Mouse (Mus musculus): ENCODE measurements at regions not wholly inside any gene's neighbourhood (a gene's known extent, or its start where the extent isn't known, plus 50 kb on each side); places are given as distances from the start of the nearest gene placed in this dataset.
"Not testable (repeated sequence)": the region's sequence is repeated elsewhere in the genome, so short reads cannot be mapped to it uniquely, and the experiment has no call there.

DNA sequence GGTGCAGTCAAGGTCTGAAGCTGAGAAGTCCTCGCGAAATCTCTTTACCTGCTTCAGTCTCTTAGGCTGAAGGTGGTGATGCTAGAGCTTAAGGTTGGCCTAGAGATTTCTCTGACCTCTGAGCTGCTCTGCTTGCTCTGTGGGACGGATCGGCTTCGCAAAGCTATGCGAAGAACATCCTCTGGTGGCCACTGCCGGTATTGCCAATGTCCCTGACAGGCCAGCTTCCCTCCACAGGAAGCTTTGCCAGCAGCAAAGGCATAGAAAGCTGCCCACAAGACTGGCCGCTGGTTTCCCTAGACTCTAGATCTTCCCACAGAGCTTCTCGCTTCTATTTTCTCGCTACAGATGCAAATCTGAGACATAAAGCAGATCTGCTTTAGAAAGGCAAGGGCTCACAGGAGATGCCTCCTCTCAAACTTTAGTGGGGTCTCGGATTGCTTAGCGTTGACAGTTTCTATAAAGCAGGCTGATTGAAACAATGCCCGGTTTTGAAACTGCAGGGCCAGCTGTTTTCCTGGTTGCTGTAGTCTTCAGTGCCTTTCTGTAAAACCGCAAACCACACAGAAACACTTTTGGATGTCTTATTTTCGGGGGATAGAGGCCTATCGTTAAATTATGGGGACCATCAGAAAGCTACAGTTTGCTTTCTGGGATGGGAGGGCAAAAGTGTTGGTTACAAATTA is 153.7 kb downstream of the Car8 start:
- DNase-seq = peak; percentile 50 to 62

DNA sequence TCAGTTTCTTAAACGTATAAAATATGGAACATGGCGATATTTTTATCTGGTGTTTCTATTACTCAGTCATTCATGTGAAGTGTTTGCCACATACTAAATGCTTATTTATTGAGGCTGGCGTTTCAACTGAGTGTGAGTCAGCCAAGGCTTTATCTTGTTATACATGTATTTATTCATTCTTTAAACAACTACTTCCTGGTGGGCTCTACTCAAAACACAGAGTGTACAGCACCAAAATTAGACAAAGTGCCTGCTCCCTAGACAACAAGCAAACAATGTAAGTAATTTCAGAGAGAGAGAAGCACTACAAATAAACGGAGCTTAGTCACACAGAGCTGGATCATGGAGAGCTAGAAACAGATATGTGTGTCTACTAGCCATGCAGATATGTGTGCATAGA is 159.5 kb downstream of the Car8 start:
- DNase-seq = no peak

GRCm38 (mm10) chr4:8072989-8073573 is 165.8 kb downstream of the Car8 start:
- DNase-seq = no peak

DNA sequence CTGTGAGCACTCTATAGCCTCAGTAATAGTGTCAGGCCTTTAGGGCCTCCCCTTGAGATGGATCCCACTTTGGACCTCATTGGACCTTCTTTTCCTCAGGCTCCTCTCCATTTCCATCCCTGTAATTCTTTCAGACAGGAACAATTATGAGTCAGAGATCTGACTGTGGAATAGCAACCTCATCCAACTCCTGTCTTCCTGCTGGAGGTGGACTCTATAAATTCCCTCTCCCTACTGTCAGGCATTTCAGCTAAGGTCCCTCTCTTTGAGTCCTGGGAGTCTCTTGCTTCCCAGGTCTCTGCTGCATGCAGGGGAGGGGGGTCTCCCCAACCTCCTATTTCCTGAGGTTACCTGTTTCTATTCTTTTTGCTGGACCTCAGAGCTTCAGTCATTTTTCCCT is 168.1 kb downstream of the Car8 start:
- DNase-seq = not testable (repeated sequence)

GRCm38 (mm10) chr4:8068086-8068485 is 170.8 kb downstream of the Car8 start:
- DNase-seq = no peak

- DNase-seq = no peak
Observed at GRCm38 (mm10) chr4:8041776-8042175, 197.1 kb downstream of the Car8 start.

DNA sequence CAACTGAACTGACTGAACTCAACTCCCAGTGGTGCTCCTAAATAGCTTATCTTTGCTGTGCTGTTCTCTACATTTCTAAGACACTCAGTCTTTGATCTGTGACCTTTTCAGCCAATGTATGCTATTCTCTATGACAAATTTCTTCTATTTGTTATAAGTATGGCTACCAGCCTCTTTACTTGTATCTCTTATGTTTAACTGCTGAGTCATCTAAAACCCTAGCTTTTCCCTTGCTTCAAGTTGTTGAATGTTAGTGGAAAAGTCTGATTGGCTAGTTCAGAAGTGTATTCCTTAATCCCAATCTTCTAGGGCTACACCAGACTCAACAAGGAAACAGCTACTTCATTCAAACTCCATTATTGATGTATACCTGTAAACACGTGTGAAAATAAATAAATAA is 201.0 kb downstream of the Car8 start:
- no peak for DNase-seq

DNA sequence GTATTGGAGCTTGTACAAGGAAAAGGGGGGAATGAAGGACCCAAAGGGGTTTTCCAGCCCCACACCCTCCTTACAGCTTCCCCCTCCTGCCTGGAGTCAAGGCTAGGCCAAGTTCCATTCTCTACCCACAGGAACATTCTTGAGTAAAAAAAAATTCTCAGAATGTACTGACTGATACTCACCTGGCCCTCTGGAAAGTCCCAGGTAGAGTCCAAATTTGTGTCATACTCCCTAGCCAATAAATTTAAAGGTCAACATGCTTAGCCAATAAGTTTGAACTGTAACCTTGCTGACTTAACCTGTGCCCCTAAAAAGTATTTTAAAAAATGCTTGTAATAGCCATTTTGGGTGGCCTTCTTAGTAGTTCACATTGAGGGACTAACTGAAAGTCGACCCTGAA is 205.4 kb downstream of the Car8 start:
- not testable (repeated sequence) for DNase-seq

DNA sequence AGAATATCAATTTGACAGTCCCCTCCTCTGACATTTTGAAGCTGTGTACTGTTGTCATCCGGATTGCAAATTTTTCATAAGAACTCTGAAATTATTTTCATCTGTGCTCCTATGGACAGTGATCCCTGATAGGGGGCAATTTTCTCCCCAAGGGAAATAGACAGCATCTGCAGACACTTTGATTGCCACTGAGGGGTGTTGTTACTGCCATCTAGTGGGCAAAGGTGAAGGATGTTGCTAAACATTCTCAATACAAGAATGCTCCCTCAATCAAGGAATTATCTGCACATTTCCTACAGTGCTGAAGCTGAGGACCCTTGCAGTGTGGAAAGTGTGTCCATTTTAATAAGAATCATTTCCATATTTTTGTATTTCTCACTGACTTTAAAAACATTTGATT is 233.7 kb downstream of the Car8 start:
- DNase-seq = peak; percentile 46 to 52

GRCm38 (mm10) chr4:7997575-7997953 is 241.3 kb downstream of the Car8 start:
- no peak for DNase-seq

- DNase-seq = no peak
Observed at GRCm38 (mm10) chr4:7996923-7997574, 241.8 kb downstream of the Car8 start.

DNA sequence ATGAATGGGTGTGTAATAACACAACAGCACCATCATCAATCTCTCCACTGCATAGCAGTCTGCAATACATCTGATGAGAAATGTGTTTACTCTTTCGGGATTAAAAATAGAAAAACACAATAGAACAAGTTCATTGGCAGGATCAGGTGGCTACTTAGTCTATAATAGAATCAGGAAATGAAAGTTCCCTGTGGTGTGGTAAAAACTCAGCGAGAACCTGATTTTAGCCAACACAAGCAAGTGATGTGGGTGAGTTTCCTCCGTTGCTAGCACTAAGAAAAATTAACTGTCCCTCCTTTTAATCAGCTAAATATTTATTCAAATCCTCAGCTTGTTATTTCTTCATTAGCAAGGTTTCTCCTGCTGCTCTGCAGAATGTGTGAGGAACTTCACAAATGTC is 245.9 kb downstream of the Car8 start:
- DNase-seq = peak in 1 of 2 experiments; percentile 1

GRCm38 (mm10) chr4:7987781-7988180 is 251.1 kb downstream of the Car8 start:
- DNase-seq = no peak

DNA sequence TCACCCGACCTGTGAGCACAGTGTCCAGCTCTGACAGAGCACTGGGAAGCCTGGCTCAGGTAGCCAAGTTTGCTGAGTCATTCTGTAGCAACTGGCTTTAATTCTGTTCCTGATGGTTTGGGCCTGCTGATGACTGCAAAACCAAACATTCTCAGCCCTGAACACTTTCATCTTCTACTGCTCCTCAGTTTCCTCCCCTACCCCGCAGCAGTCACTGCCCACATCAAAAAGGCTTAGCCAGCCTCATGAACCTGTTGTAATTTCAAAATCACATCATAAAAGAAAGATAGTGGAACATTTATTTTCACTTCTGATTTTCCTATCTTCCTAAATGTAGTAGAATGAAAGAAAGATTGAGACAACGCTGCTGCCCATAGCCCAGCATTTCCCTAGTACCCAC is 251.5 kb downstream of the Car8 start:
- no peak for DNase-seq

DNA sequence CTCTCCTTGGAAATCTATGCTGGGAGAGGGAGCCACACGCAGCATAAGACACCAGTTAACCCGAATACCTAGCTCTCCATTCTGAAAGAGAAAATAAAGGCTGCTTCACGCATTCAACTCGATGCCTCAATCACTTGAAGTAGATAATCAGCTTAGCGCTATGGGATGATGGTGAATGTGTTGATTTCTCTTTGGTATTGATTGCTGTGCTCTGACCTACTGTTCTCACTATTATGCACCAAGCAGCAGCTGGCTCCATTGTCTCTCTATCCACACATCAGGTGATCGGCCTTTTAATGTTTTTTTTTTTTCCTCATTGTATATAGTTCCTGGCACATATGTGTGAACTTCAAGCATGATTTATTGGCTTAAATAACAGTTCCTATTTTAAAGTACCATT is 254.0 kb downstream of the Car8 start:
- no peak for DNase-seq

DNA sequence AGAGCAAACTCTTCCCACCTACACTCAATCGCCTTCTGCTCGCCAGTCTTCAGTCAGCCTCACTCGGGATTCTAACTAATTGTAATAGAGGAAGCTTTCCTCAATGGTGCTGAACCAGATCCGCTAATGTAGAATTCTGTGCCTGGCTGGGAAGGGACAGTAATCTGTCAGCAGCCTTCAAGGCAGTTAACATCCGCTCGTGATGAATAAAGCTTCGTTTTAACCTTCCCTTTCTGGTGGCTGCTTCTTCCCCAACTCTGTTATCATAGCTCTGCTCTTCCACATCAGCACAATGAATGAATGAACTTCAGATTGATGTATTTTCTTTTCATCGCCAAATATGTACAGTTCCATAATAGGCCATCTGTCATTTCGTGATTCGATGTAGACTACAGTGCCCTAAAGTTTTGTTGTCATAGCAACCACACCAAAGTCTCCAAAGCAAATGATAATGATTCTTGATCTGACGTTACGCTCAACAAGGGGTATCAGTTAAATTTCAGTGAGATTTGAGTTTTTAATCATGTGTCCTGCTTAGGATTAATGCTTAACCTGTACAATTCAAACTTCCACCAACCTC is 259.0 kb downstream of the Car8 start:
- DNase-seq = no peak

DNA sequence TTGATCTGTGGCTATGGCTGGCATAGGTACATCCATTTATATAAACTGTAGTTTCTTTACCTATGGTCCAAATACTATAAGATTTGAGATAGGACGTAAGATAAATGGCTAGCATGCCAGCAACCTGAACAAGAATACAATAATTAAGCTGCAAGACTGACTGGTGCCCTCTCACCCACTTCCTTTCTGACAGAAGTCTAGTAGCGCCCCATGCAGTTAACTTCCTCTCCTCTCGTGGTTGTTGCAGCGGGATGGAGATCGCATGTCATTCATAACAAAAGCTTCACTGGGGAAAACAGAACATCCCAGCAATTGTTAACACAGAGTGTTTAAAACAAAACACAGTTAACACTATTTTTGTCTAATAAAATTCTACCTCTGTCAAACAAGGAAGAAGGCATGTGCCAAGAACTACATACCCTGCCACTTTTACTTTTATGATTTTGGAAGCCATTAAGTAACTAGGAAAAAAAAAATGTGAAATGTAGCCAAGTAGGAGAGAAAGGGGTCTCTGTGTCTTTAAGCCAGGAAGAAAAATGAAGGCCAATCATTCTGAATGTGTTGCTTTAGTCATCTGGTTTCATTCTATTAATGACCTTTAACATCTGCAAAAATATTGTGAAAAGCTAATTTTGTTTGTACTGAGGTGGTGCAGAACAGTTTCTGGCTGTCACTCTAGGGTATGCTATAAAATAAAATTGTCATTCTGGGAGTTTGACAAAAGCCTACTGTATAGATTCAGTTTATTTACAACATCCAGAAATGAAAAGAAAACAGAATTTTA is 261.0 kb downstream of the Car8 start:
- no peak for DNase-seq

DNA sequence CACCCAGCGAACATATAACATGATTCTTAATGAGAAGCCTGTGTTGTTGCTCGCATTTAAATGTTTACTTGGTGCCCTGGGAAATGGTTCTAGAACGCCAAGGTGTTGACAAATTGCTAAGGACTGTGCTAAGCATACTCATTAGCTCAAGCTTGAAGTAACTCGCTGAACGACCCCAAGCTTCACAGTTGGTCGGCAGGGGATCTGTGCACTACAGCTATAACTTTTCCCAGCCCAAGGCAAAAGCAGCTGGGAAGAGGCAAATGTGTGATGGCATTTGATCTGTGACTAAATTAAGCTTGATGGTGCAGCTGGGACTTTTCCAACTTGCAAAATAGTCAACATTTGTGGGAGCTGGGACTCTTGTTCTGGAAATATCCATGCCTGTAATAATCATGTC is 268.6 kb downstream of the Car8 start:
- no peak for DNase-seq

DNA sequence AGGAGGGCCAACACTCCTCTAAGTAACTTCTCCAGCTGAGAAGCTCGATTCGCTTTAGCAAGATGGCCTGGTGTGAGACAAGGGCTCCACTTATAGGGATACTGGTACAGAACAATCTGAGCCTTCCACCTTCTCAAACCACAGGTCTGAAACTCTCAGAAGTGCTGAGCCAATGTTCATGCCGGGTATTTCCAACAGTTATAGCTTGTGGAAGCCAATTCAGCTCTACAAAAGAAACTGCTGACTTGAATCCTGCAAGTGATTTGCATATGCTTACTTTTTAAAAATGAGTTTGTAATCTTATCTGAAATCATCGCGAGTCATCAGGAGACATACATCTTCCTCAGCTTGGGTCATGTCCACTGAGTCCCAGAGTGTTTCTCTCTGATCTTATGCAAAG is 273.2 kb downstream of the Car8 start:
- no peak for DNase-seq

DNA sequence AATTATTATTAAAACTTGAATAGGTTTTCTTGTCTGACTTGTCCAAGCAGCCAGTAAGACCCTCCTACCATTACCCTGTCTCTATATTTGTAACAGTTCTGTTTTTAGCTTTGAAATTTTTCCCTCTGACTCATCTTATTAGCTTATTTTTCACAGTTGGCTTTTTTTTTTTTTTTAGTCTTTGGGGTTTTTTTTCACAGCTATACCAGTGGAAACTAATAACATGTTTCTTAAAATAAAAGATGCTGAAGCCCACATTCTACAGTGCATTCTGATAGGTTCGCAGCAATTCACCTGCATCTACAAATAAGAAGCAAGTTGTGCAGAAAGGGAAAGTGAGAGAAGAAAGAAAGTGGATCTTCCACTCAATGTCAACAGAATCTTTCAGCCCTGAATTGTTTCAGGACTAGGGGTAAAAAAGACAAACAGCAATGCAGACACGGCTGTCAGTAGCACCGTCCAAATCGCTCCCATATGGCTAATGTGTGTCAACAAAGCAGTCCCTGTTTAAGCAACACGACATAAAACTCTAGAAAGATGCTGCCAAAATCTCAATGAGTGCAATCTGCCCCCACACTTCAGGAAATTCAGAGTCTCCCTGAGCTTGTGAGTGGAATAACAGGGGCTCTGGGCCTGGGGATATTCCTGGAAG is 277.2 kb downstream of the Car8 start:
- no peak for DNase-seq

DNA sequence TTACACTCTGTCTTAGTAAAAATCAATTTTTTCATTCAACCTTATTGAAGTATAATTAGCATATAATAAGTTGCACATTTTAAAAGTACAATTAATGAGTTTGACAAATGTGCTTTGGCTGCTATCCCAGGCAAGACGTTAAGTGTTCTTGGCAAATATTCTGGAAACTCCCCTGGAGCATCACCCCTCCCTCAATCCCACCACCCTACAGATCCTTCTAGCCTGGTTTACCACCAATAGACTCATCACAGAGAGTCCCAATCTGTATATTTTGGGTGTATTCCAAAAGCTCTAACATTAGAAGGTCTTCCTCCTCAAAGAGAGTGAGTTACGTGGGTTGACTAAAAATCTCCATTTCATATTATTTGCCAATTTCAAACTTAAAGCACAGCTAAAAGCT is 278.5 kb downstream of the Car8 start:
- no peak for DNase-seq

- DNase-seq = no peak
Observed at GRCm38 (mm10) chr4:7948020-7948419, 290.8 kb downstream of the Car8 start.

GRCm38 (mm10) chr4:7921503-7921902 is 317.3 kb downstream of the Car8 start:
- DNase-seq = no peak
